Mouse (Mus musculus) layer of hippocampus, adult 11-12 months (tissue): ENCODE measurements around the gene Adam19.
"Not testable (repeated sequence)": the region's sequence is repeated elsewhere in the genome, so short reads cannot be mapped to it uniquely, and the experiment has no call there.

ENCODE experiments used
- DNase-seq: peaks from one replicate; pipeline ENCODE4 v3.0.0; 2022; ENCODE audit warnings: low spot score

The Adam19 gene

DNA sequence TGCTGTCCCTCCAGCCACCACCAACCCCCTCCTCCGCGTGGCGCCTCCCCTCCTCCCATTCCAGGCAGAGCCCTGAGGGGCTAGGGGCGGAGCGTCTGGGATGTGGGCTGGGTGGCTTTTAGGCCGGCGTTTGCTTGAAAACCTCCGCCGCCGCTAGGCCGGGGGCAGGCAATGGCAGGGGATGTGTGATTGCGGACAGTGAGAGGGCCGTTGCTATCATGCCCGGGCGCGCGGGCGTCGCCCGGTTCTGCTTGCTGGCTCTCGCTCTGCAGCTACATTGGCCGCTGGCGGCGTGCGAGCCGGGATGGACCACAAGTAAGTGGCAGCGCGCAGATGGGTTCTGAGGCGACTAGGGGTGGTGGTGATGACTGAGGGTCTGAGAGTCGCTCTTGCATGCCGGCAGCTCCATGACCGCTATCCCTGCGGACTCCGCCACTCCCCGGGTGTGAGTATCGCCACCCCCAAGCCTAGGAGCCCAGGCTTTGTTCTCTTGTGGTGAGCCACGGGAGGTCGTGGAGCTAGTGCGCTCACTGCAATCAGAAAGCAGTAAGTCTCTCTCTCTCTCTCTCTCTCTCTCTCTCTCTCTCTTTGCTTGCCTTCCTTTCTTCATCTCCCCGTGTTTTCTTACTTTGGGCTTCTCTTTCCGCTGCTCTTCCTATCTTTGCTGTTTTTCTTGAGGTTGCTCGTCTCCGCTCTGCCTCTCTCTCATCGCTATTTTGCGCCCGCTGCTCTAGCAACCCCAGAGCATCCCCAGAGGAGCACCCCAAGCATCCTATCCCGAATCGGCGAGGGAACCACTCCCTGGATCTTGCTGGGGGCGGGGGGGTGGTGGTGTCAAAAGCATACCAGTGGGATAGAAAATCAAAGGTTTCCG lies at the start of gene Adam19:
Gene Adam19 (plus strand): TSS at position 97 of the 874 bp plus-strand sequence.
- DNase-seq: peak; percentile 69

DNA sequence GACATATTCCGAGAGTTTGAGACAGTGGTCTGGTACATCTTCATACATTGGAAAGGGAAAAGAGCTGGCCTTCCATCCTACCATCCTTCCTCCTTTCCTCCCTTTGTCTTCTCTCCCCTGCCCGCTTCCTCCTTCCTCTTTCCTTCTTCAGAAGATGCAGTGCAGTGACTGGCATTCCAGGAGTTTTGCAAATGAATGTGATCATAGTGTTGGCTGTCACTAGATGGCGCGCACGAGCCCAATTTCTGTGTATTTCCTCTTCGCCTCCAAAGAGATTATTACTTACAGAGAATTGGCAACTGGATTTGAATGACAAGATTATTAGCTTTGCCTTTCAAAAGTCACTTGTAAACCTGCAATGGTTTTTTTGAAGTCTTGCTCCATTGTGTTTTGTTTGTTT lies 39.7 kb upstream of the Adam19 start:
- DNase-seq: peak; percentile 74

DNA sequence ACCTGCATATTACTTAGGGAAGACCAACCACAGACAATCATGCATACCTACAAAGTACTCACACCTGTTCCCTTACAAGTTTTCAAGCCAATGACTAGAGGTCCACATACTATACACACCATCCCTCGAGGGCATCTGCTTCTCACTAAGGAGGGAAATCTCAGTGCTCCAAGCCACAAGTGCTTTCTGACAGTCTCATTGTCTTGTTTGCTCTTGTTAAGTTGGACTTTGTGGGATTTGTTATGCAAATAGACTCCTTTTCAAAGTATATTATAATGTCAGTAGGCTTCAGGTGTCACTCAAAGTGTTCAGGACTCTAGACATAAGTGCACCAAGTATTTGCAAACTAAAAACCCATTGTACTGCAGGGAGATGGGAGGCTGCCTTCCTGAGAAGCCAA lies 35.5 kb upstream of the Adam19 start:
- DNase-seq: no peak

GRCm38 (mm10) chr11:46021850-46022249 lies 33.9 kb upstream of the Adam19 start:
- no peak for DNase-seq

GRCm38 (mm10) chr11:46022983-46023382 lies 32.8 kb upstream of the Adam19 start:
- DNase-seq: no peak

GRCm38 (mm10) chr11:46025962-46026392 lies 29.8 kb upstream of the Adam19 start:
- no peak for DNase-seq

- no peak for DNase-seq
These were observed 27.6 kb upstream of the Adam19 start for GRCm38 (mm10) chr11:46027952-46028814.

GRCm38 (mm10) chr11:46029485-46029884 lies 26.3 kb upstream of the Adam19 start:
- no peak for DNase-seq

- no peak for DNase-seq
These were observed 25.8 kb upstream of the Adam19 start for GRCm38 (mm10) chr11:46030026-46030425.

- DNase-seq: no peak
These were observed 24.3 kb upstream of the Adam19 start for GRCm38 (mm10) chr11:46031470-46031869.

GRCm38 (mm10) chr11:46032956-46033355 lies 22.8 kb upstream of the Adam19 start:
- no peak for DNase-seq

- DNase-seq: no peak
These were observed 19.4 kb upstream of the Adam19 start for GRCm38 (mm10) chr11:46036374-46036773.

GRCm38 (mm10) chr11:46038901-46039300 lies 16.9 kb upstream of the Adam19 start:
- no peak for DNase-seq

DNA sequence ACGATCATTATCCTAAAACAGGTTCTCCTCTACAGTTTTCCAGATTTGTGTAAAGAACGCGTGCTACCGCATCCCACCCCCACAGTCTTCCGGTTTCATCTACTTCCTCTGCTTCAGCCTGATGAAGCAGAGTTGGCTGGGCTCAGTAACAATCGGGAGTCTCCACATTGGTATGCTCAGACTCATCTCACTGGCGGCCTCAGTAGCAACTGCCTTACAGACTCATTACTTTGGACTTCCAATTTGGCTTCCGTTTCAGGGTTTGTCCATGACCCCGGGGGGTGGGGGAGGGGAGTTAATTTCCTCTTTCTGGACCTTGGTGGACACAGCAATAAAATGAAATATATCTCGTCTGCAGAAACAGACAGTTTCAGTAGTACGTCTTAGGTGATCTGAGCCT lies 16.5 kb upstream of the Adam19 start:
- DNase-seq: no peak

GRCm38 (mm10) chr11:46040841-46041556 lies 14.8 kb upstream of the Adam19 start:
- DNase-seq: no peak

DNA sequence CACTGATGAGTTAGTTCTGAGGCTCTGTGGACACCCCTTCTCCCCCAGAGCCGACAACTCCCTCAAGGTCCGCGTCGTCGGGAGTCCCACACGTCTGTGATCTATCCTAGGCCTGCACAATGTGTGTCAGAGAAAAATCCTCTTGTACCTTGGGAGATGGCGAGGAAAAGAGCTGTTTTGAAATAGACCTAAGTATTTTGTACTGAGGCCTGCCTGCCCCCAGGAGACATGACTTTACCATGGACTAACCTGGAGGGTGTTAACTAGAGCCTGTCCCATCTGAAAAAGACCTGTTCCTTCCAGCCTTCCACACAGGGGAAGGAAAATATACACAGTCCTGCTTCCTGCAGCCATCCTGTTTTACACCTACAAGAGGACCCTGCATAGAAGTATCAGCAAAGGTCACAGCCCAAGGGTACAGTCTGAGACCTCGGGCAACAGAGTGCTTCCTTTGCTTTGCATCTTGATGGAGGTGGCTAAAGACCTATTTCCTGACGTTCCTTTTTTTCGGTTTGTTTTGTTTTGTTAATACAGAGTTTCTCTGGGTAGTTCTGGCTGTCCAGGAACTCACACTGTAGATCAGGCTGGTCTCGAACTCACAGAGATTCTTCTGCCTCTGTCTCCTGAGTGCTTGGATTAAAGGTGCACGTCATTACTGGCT lies 14.1 kb upstream of the Adam19 start:
- DNase-seq: no peak

GRCm38 (mm10) chr11:46044781-46045180 lies 11.0 kb upstream of the Adam19 start:
- no peak for DNase-seq

DNA sequence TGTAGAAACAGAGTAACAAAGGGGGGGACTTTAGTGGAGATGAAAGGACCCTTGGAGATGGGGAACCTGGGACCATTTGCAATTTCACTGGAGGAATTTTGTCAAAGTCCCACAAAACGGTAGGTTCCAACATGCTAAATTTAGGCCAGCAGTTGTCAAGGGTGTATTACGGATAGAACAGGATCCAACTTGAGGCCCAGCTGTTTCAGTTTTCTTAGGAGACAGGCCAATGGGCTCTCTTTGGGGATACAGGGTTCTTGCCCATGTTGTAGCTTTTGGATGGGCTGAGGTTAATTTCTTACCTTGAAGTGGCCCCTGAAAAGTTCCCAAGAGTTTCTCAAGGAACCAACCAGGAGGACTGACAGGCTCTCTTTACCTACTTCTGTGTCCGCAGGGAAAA lies 8.5 kb upstream of the Adam19 start:
- no peak for DNase-seq

DNA sequence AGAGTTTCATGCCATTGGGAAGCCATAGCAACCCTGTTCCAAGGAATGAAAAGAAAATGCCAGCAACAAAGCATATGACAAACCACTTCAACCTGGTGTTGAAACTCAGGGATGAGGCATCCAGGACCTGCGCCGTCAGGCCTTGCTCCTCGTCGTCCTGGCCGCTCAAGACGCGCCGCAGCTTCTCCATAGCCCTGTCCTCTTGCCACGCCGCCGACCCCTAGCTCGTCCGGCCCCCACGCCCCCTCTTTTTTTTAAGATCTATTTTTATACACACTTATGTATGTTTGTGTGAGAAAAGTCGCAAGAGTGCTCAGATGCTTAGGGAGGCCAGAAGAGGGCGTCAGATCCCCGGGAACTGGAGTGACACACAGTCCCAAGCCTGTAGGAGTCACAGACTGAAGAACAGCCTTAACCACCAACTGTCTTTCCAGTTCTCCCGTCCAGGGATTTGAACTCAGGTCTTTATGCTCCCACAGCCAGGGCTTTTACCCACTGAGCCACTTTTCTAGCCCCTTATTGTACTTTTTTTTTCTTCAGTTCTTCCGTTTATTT lies 3.6 kb upstream of the Adam19 start, which contains the start of gene Gm12166:
Gene Gm12166 (minus strand): TSS at position 217 of the 555 bp plus-strand sequence.
- peak; percentile 46 for DNase-seq

DNA sequence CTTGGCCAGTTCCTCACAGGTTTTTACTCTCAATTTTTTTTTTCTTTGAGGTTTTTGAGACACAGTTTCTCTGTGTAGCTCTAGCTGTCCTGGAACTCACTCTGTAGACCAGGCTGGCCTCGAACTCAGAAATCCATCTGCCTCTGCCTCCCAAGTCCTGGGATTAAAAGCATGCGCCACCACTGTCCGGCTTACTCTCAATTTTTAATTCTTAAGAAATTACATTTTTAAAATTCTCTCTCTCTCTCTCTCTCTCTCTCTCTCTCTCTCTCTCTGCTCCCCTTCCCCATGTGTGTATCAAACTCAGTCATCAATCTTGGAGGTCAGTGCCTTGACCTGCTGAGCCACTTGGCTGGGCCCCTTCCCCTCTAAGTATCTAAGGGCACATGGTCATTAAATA lies 2.3 kb upstream of the Adam19 start:
- not testable (repeated sequence) for DNase-seq

- no peak for DNase-seq
These were observed 1.5 kb upstream of the Adam19 start for GRCm38 (mm10) chr11:46054311-46054710.
